Mouse (Mus musculus) heart, embryonic 11.5 days (tissue): ENCODE measurements around the gene Twnk. TPM values are rescaled to one million over a fixed set of nuclear protein-coding genes. Genes with fewer than 3 reads are reported as not detected.

Source experiments
- ATAC-seq: fragments of 200-750 bp; cut with Nextera tagmentation; replicated peaks from 2 replicates; pipeline ENCODE4 v1.8.0; 2017; ENCODE audit warnings: moderate library complexity; ENCODE audit not compliant: insufficient number of reproducible peaks, low FRiP score, low TSS enrichment
- H3K27ac ChIP-seq: fragments of 300-500 bp; sonication (generic); 2 replicates; pipeline ENCODE4 v1.5.1; 2014; ENCODE audit warnings: mild to moderate bottlenecking, low read depth, low read length
- H3K27me3 ChIP-seq: fragments of 300-500 bp; sonication (generic); 2 replicates; pipeline ENCODE4 v1.6.1; 2014; ENCODE audit warnings: mild to moderate bottlenecking, low read length, mixed read lengths; ENCODE audit not compliant: control insufficient read depth, insufficient read depth
- H3K36me3 ChIP-seq: fragments of 300-500 bp; sonication (generic); 2 replicates; pipeline ENCODE4 v1.6.1; 2014; ENCODE audit warnings: mild to moderate bottlenecking, low read length, moderate library complexity, mixed read lengths; ENCODE audit not compliant: control insufficient read depth, insufficient read depth
- H3K4me1 ChIP-seq: fragments of 300-500 bp; sonication (generic); 2 replicates; pipeline ENCODE4 v1.6.1; 2014; ENCODE audit warnings: low read length; ENCODE audit not compliant: control insufficient read depth, insufficient read depth
- H3K4me2 ChIP-seq: fragments of 300-500 bp; sonication (generic); 2 replicates; pipeline ENCODE4 v1.6.1; 2014; ENCODE audit warnings: mild to moderate bottlenecking, moderate library complexity
- H3K4me3 ChIP-seq: fragments of 300-500 bp; sonication (generic); 2 replicates; pipeline ENCODE4 v1.5.1; 2014; ENCODE audit warnings: low read depth, low read length
- H3K9ac ChIP-seq: fragments of 300-500 bp; sonication (generic); 2 replicates; pipeline ENCODE4 v1.6.1; 2014; ENCODE audit warnings: mild to moderate bottlenecking, low read depth, low read length, moderate library complexity
- H3K9me3 ChIP-seq: fragments of 300-500 bp; sonication (generic); replicated peaks from 2 replicates; pipeline ENCODE4 v1.6.1; 2016; ENCODE audit warnings: low read length; ENCODE audit not compliant: control insufficient read depth
- WGBS: fragments of 180-500 bp; shearing (Covaris S2); extraction: QIAGEN DNeasy Blood & Tissue Kit; methylation state at CpG from one replicate; pipeline ENCODE4 v1.1.7; 2014; ENCODE audit not compliant: insufficient replicate concordance; 5-methylcytosine and 5-hydroxymethylcytosine counted together
- polyA plus RNA-seq: library from polyadenylated mRNA; unstranded; fragments of >200 nt; fragmentation: Nextera tagmentation; extraction: Ambion mirVana; gene quantifications from 2 replicates; pipeline ENCODE4 v1.2.1, GENCODE M21; 2014

The Twnk gene
- polyA plus RNA-seq, 1 experiment from 2014 or later, result 14.2 TPM

DNA sequence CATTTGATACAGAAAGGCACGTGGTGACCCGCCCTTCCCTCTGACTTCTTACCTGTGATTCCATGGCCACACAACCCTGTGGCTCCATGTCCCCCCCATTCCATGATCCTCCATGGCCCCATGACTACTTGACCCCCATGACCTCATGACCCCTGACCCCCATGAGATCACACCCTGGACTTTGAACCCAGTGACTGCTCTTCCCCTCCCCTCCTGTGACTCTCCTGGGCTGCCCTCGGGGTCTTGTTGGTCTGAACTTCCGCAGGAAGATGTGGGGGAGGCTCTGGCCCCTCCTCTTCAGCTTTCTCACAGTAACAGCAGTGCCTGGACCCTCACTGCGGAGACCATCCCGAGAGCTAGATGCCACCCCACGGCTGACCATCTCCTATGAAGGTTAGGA is 13.2 kb upstream of the Twnk start:
- WGBS, result 39% methylated on average over 7 of the region's 7 CpGs
- peaks cover 7% of the 10 kb centered on the region; the same call in 1 of the 2 replicates for H3K4me1 ChIP-seq
- H3K36me3 ChIP-seq, result no peaks in the 10 kb centered on the region
- ATAC-seq, result no peak
- peaks cover 8% of the 10 kb centered on the region for H3K27me3 ChIP-seq
- H3K9ac ChIP-seq, result no peak overlapping the region
- H3K27ac ChIP-seq, result no peak overlapping the region
- H3K4me3 ChIP-seq, result no peak overlapping the region
- H3K4me2 ChIP-seq, result no peak overlapping the region
- no peaks in the 10 kb centered on the region for H3K9me3 ChIP-seq

GRCm38 (mm10) chr19:44992712-44993111 is 12.8 kb upstream of the Twnk start:
- 34% methylated on average over 7 of the region's 7 CpGs for WGBS
- Histone ChIP-seq H3K36me3 (no peaks in the 10 kb centered on the region), H3K9ac (no peak overlapping the region), H3K4me2 (no peak overlapping the region), H3K27me3 (peaks cover 8% of the 10 kb centered on the region), H3K4me1 (peaks cover 7% of the 10 kb centered on the region; the same call in 1 of the 2 replicates), H3K27ac (no peak overlapping the region), H3K4me3 (no peak overlapping the region), H3K9me3 (no peaks in the 10 kb centered on the region)
- no peak for ATAC-seq

DNA sequence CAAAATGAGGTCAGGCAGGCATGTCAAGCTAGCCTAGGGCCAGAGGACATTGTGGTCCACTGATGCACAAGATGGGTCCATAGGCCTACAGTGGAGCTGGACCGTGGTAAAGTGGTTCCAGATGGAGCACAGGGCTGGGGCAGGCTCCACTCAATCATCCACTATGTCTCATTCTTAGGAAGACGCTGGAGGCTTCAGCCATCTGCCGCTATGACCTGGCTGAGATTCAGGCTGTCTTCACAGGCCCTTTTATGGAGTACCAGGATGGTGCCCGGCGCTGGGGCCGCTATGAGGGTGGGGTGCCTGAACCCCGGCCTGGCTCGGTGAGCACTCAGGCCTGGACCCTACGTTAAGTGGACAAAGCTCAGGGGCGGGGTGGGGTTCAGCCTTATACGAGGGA is 7.7 kb upstream of the Twnk start:
- ATAC-seq, result no peak
- Histone ChIP-seq H3K4me3 (no peak overlapping the region), H3K4me2 (no peak overlapping the region), H3K36me3 (0 out of 2 replicates have a peak, but pooled peaks cover 5% of the 10 kb centered on the region), H3K9ac (no peak overlapping the region), H3K27ac (no peak overlapping the region), H3K4me1 (no peaks in the 10 kb centered on the region), H3K27me3 (no peaks in the 10 kb centered on the region), H3K9me3 (no peaks in the 10 kb centered on the region)
- 77% methylated on average over 11 of the region's 11 CpGs for WGBS

- H3K27ac ChIP-seq, result no peak overlapping the region
- H3K9me3 ChIP-seq, result no peaks in the 10 kb centered on the region
- H3K9ac ChIP-seq, result no peak overlapping the region
- no peak overlapping the region for H3K4me3 ChIP-seq
- no peak for ATAC-seq
- peaks cover 13% of the 10 kb centered on the region for H3K36me3 ChIP-seq
- 81% methylated on average over 8 of the region's 8 CpGs for WGBS
- H3K4me1 ChIP-seq, result no peaks in the 10 kb centered on the region
- H3K27me3 ChIP-seq, result no peaks in the 10 kb centered on the region
- H3K4me2 ChIP-seq, result no peak overlapping the region
Observed at GRCm38 (mm10) chr19:44999647-45000046, 5.8 kb upstream of the Twnk start.

DNA sequence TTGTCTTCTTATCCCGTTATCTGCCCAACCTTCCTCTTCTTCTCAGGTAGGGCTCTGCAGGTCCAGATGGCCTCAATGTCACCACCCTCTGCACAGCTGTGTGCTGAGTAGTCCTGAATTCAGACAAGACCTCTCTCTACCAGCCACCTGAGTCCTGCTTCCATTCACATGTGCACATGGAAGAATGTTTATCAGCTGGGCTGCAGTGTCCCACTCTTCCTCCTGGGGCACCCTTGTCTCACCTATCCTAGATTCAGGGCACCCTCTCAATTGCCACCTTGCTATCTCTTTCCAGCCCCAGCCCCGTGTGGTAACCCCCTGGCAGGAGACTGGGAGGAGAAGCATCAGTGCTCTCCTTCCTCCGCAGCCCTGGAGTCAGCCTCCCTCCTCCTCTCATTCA is 3.2 kb upstream of the Twnk start:
- 68% methylated on average over 3 of the region's 3 CpGs for WGBS
- H3K36me3 ChIP-seq, result peaks cover 13% of the 10 kb centered on the region
- no peaks in the 10 kb centered on the region for H3K9me3 ChIP-seq
- no peak overlapping the region for H3K4me2 ChIP-seq
- ATAC-seq, result no peak
- no peaks in the 10 kb centered on the region for H3K27me3 ChIP-seq
- H3K4me1 ChIP-seq, result peaks cover 10% of the 10 kb centered on the region
- no peak overlapping the region for H3K27ac ChIP-seq
- H3K4me3 ChIP-seq, result no peak overlapping the region
- no peak overlapping the region for H3K9ac ChIP-seq

- ATAC-seq, result no peak
- no peak overlapping the region for H3K9ac ChIP-seq
- H3K4me3 ChIP-seq, result no peak overlapping the region
- H3K4me1 ChIP-seq, result peaks cover 13% of the 10 kb centered on the region
- H3K27me3 ChIP-seq, result no peaks in the 10 kb centered on the region
- no peaks in the 10 kb centered on the region for H3K9me3 ChIP-seq
- WGBS, result 78% methylated on average over 7 of the region's 7 CpGs
- H3K36me3 ChIP-seq, result peaks cover 13% of the 10 kb centered on the region
- no peak overlapping the region for H3K4me2 ChIP-seq
- H3K27ac ChIP-seq, result no peak overlapping the region
Observed at GRCm38 (mm10) chr19:45003740-45004516, 1.5 kb upstream of the Twnk start.

- Histone ChIP-seq H3K4me2 (peak within 1 kb of the TSS; percentile 94), H3K4me1 (peaks cover 13% of the 10 kb centered on the region), H3K36me3 (peaks cover 19% of the 10 kb centered on the region), H3K27me3 (no peaks in the 10 kb centered on the region), H3K27ac (peak within 1 kb of the TSS; percentile 83), H3K9me3 (no peaks in the 10 kb centered on the region), H3K4me3 (peak within 1 kb of the TSS; percentile 98), H3K9ac (peak within 1 kb of the TSS; percentile 85)
- ATAC-seq, result peak; percentile 79
- WGBS, result under 1% methylated on average over 82 of the region's 82 CpGs
Observed at GRCm38 (mm10) chr19:45005957-45006712, 672 bp downstream of the Twnk start, which contains the start of gene Mrpl43. TSS of gene Mrpl43 (minus strand) at chr19:45006442.

GRCm38 (mm10) chr19:45007021-45007420 is 1.6 kb downstream of the Twnk start:
- 36% methylated on average over 17 of the region's 17 CpGs for WGBS
- peaks cover 13% of the 10 kb centered on the region for H3K4me1 ChIP-seq
- H3K4me2 ChIP-seq, result peak overlapping the region; percentile 94
- H3K4me3 ChIP-seq, result peak overlapping the region; percentile 98
- no peak for ATAC-seq
- no peaks in the 10 kb centered on the region for H3K27me3 ChIP-seq
- peaks cover 16% of the 10 kb centered on the region for H3K36me3 ChIP-seq
- no peaks in the 10 kb centered on the region for H3K9me3 ChIP-seq
- peak overlapping the region; percentile 77 for H3K27ac ChIP-seq
- peak overlapping the region; percentile 85 for H3K9ac ChIP-seq
